Mouse (Mus musculus): ENCODE data around the gene Ube4a.

GRCm38 (mm10) chr9:44881221-44881871, 84.1 kb downstream of the Ube4a start, which contains the start of gene Kmt2a:
- TF ChIP-seq POLR2A (IDR thresholded peaks at IDR 0.05; ENCODE audit: low read depth, low read length), result peak; percentile 17; the same call in 1 of the 2 replicates
- no peak for TF ChIP-seq CTCF (IDR thresholded peaks at IDR 0.05; ENCODE audit: extremely low read depth, insufficient read depth, insufficient read length, insufficient replicate concordance)
